Mouse (Mus musculus) thymus, adult 2 months (tissue): ENCODE measurements around the gene Lrrc15.

Source experiments
- CTCF ChIP-seq: fragments of 200-500 bp; IDR thresholded peaks from 2 replicates; pipeline ENCODE4 v1.5.1; 2012; ENCODE audit warnings: mild to moderate bottlenecking, control low read depth, low read length, moderate library complexity, borderline replicate concordance; ENCODE audit not compliant: control insufficient read depth, poor library complexity, insufficient read depth; ENCODE audit errors: extremely low read depth
- POLR2A ChIP-seq: fragments of 200-500 bp; IDR thresholded peaks from 2 replicates; pipeline ENCODE4 v1.6.1; 2012; ENCODE audit warnings: mild to moderate bottlenecking, low read length, control low read depth, moderate library complexity; ENCODE audit not compliant: control insufficient read depth, poor library complexity, insufficient read depth; ENCODE audit errors: extremely low read depth

GRCm38 (mm10) chr16:30262157-30262556 lies 20.9 kb downstream of the Lrrc15 start:
- TF ChIP-seq CTCF (no peak), POLR2A (no peak)
